Mouse (Mus musculus): Measurements from ENCODE around the gene Nfya. TPM values are rescaled to one million over a fixed set of nuclear protein-coding genes. Genes with fewer than 3 reads are reported as not detected.
A peak's percentile ranks its signal among the peaks of the same experiment; 100 is the strongest.

Nfya gene
- polyA plus RNA-seq, 1 experiment from 2014 or later, result 19.7 TPM

GRCm38 (mm10) chr17:48411241-48411640 is 1.5 kb upstream of the Nfya start:
- Histone ChIP-seq H3K4me3 (replicated peaks) (peak overlapping the region; percentile 84), H3K9me3 (no peaks in the 10 kb centered on the region), H3K4me1 (replicated peaks) (peaks cover 16% of the 10 kb centered on the region), H3K4me2 (peak overlapping the region; percentile 67), H3K27ac (peak overlapping the region; percentile 100; the same call in 1 of the 2 replicates), H3K36me3 (peaks cover 37% of the 10 kb centered on the region), H3K27me3 (no peaks in the 10 kb centered on the region), H3K9ac (replicated peaks) (peak overlapping the region; percentile 89)
- ATAC-seq (ENCODE audit: insufficient number of reproducible peaks, insufficient read depth, low FRiP score, low TSS enrichment, low read depth), result no peak
- WGBS, result 63% methylated on average over 8 of the region's 8 CpGs

- Histone ChIP-seq H3K27me3 (no peaks in the 10 kb centered on the region), H3K4me3 (replicated peaks) (peak overlapping the region; percentile 84), H3K27ac (peak overlapping the region; percentile 100), H3K4me1 (replicated peaks) (peaks cover 16% of the 10 kb centered on the region), H3K4me2 (peak overlapping the region; percentile 67), H3K9me3 (no peaks in the 10 kb centered on the region), H3K36me3 (peaks cover 28% of the 10 kb centered on the region), H3K9ac (replicated peaks) (peak overlapping the region; percentile 89)
- under 1% methylated on average over 13 of the region's 13 CpGs for WGBS
- peak; percentile 4; the same call in 1 of the 2 replicates for ATAC-seq (ENCODE audit: insufficient number of reproducible peaks, insufficient read depth, low FRiP score, low TSS enrichment, low read depth)
These were observed 636 bp upstream of the Nfya start for GRCm38 (mm10) chr17:48410299-48410785.

GRCm38 (mm10) chr17:48408526-48409291 is 997 bp downstream of the Nfya start:
- peak overlapping the region; percentile 84 for H3K4me3 ChIP-seq (replicated peaks)
- H3K4me2 ChIP-seq, result peak overlapping the region; percentile 76
- H3K4me1 ChIP-seq (replicated peaks), result peaks cover 20% of the 10 kb centered on the region
- peak; percentile 41 for ATAC-seq (ENCODE audit: insufficient number of reproducible peaks, insufficient read depth, low FRiP score, low TSS enrichment, low read depth)
- WGBS, result under 1% methylated on average over 47 of the region's 47 CpGs
- no peaks in the 10 kb centered on the region for H3K9me3 ChIP-seq
- peak overlapping the region; percentile 100 for H3K27ac ChIP-seq
- no peaks in the 10 kb centered on the region for H3K27me3 ChIP-seq
- H3K36me3 ChIP-seq, result peaks cover 17% of the 10 kb centered on the region
- H3K9ac ChIP-seq (replicated peaks), result peak overlapping the region; percentile 99

GRCm38 (mm10) chr17:48407910-48408525 is 1.7 kb downstream of the Nfya start:
- peak overlapping the region; percentile 84 for H3K4me3 ChIP-seq (replicated peaks)
- H3K27me3 ChIP-seq, result no peaks in the 10 kb centered on the region
- peak overlapping the region; percentile 99 for H3K9ac ChIP-seq (replicated peaks)
- H3K4me2 ChIP-seq, result peak overlapping the region; percentile 76
- ATAC-seq (ENCODE audit: insufficient number of reproducible peaks, insufficient read depth, low FRiP score, low TSS enrichment, low read depth), result no peak
- 12% methylated on average over 8 of the region's 8 CpGs for WGBS
- H3K4me1 ChIP-seq (replicated peaks), result peaks cover 20% of the 10 kb centered on the region
- H3K36me3 ChIP-seq, result peaks cover 12% of the 10 kb centered on the region
- H3K27ac ChIP-seq, result peak overlapping the region; percentile 100
- H3K9me3 ChIP-seq, result no peaks in the 10 kb centered on the region

GRCm38 (mm10) chr17:48407154-48407553 is 2.6 kb downstream of the Nfya start:
- peaks cover 13% of the 10 kb centered on the region for H3K36me3 ChIP-seq
- no peak overlapping the region for H3K9ac ChIP-seq (replicated peaks)
- no peak overlapping the region for H3K27ac ChIP-seq
- H3K4me1 ChIP-seq (replicated peaks), result peaks cover 20% of the 10 kb centered on the region
- WGBS, result 82% methylated on average over 4 of the region's 4 CpGs
- peak overlapping the region; percentile 76 for H3K4me2 ChIP-seq
- no peak for ATAC-seq (ENCODE audit: insufficient number of reproducible peaks, insufficient read depth, low FRiP score, low TSS enrichment, low read depth)
- no peaks in the 10 kb centered on the region for H3K9me3 ChIP-seq
- no peaks in the 10 kb centered on the region for H3K27me3 ChIP-seq
- H3K4me3 ChIP-seq (replicated peaks), result no peak overlapping the region

- H3K27me3 ChIP-seq, result no peaks in the 10 kb centered on the region
- H3K4me3 ChIP-seq (replicated peaks), result no peak overlapping the region
- H3K9me3 ChIP-seq, result no peaks in the 10 kb centered on the region
- WGBS, result 65% methylated on average over 1 of the region's 1 CpGs
- H3K4me2 ChIP-seq, result no peak overlapping the region
- no peak overlapping the region for H3K27ac ChIP-seq
- ATAC-seq (ENCODE audit: insufficient number of reproducible peaks, insufficient read depth, low FRiP score, low TSS enrichment, low read depth), result no peak
- no peak overlapping the region for H3K9ac ChIP-seq (replicated peaks)
- H3K36me3 ChIP-seq, result peaks cover 21% of the 10 kb centered on the region
- H3K4me1 ChIP-seq (replicated peaks), result peaks cover 14% of the 10 kb centered on the region
These were observed 5.0 kb downstream of the Nfya start for GRCm38 (mm10) chr17:48404706-48405105.

GRCm38 (mm10) chr17:48403848-48404247 is 5.9 kb downstream of the Nfya start:
- H3K9me3 ChIP-seq, result no peaks in the 10 kb centered on the region
- H3K27me3 ChIP-seq, result no peaks in the 10 kb centered on the region
- no peak overlapping the region for H3K9ac ChIP-seq (replicated peaks)
- ATAC-seq (ENCODE audit: insufficient number of reproducible peaks, insufficient read depth, low FRiP score, low TSS enrichment, low read depth), result no peak
- H3K27ac ChIP-seq, result no peak overlapping the region
- 85% methylated on average over 2 of the region's 2 CpGs for WGBS
- no peak overlapping the region for H3K4me2 ChIP-seq
- H3K4me1 ChIP-seq (replicated peaks), result peaks cover 14% of the 10 kb centered on the region
- H3K36me3 ChIP-seq, result peaks cover 30% of the 10 kb centered on the region
- no peak overlapping the region for H3K4me3 ChIP-seq (replicated peaks)

GRCm38 (mm10) chr17:48402751-48403150 is 7.0 kb downstream of the Nfya start:
- Histone ChIP-seq H3K4me2 (no peak overlapping the region), H3K36me3 (peaks cover 41% of the 10 kb centered on the region), H3K4me1 (replicated peaks) (peaks cover 12% of the 10 kb centered on the region), H3K27me3 (no peaks in the 10 kb centered on the region), H3K9me3 (no peaks in the 10 kb centered on the region), H3K27ac (no peak overlapping the region), H3K9ac (replicated peaks) (no peak overlapping the region), H3K4me3 (replicated peaks) (no peak overlapping the region)
- 95% methylated on average over 3 of the region's 3 CpGs for whole genome bisulfite sequencing
- ATAC-seq (ENCODE audit: insufficient number of reproducible peaks, insufficient read depth, low FRiP score, low TSS enrichment, low read depth), result no peak

- no peak overlapping the region for H3K27ac ChIP-seq
- peaks cover 51% of the 10 kb centered on the region for H3K36me3 ChIP-seq
- H3K4me3 ChIP-seq (replicated peaks), result no peak overlapping the region
- H3K9ac ChIP-seq (replicated peaks), result no peak overlapping the region
- H3K27me3 ChIP-seq, result no peaks in the 10 kb centered on the region
- no peak overlapping the region for H3K4me2 ChIP-seq
- no peaks in the 10 kb centered on the region for H3K9me3 ChIP-seq
- ATAC-seq (ENCODE audit: insufficient number of reproducible peaks, insufficient read depth, low FRiP score, low TSS enrichment, low read depth), result no peak
- 92% methylated on average over 4 of the region's 4 CpGs for WGBS
- H3K4me1 ChIP-seq (replicated peaks), result peaks cover 4% of the 10 kb centered on the region; the same call in 1 of the 2 replicates
These were observed 8.0 kb downstream of the Nfya start for GRCm38 (mm10) chr17:48401710-48402109.

- no peaks in the 10 kb centered on the region for H3K9me3 ChIP-seq
- no peaks in the 10 kb centered on the region for H3K4me1 ChIP-seq (replicated peaks)
- no peak overlapping the region for H3K4me2 ChIP-seq
- no peak overlapping the region for H3K9ac ChIP-seq (replicated peaks)
- H3K4me3 ChIP-seq (replicated peaks), result no peak overlapping the region
- H3K27ac ChIP-seq, result no peak overlapping the region
- no peaks in the 10 kb centered on the region for H3K27me3 ChIP-seq
- no peak for ATAC-seq (ENCODE audit: insufficient number of reproducible peaks, insufficient read depth, low FRiP score, low TSS enrichment, low read depth)
- peaks cover 97% of the 10 kb centered on the region for H3K36me3 ChIP-seq
- 91% methylated on average over 3 of the region's 3 CpGs for WGBS
These were observed 17.1 kb downstream of the Nfya start for GRCm38 (mm10) chr17:48392616-48393015.

- H3K9me3 ChIP-seq, result no peaks in the 10 kb centered on the region
- WGBS, result 95% methylated on average over 5 of the region's 5 CpGs
- no peak for ATAC-seq (ENCODE audit: insufficient number of reproducible peaks, insufficient read depth, low FRiP score, low TSS enrichment, low read depth)
- no peaks in the 10 kb centered on the region for H3K27me3 ChIP-seq
- H3K9ac ChIP-seq (replicated peaks), result no peak overlapping the region
- no peak overlapping the region for H3K4me2 ChIP-seq
- H3K27ac ChIP-seq, result no peak overlapping the region
- H3K36me3 ChIP-seq, result peaks cover 97% of the 10 kb centered on the region
- H3K4me3 ChIP-seq (replicated peaks), result no peak overlapping the region
- H3K4me1 ChIP-seq (replicated peaks), result no peaks in the 10 kb centered on the region
These were observed 18.3 kb downstream of the Nfya start for GRCm38 (mm10) chr17:48391446-48391845.

Measured in limb, embryonic 12.5 days (tissue).